Mouse (Mus musculus): ENCODE data around the gene 1700013G24Rik.

- TF ChIP-seq POLR2A (IDR thresholded peaks at IDR 0.05; ENCODE audit: insufficient read depth, low read length) (no peak), CTCF (IDR thresholded peaks at IDR 0.05; ENCODE audit: low read depth, low read length) (no peak), EP300 (IDR thresholded peaks at IDR 0.05; ENCODE audit: insufficient read depth, low read depth, low read length) (no peak)
Measured at GRCm38 (mm10) chr4:137474694-137475093, 21.6 kb downstream of the 1700013G24Rik start.

Measured in ES-Bruce4 (cell line).